Mouse (Mus musculus) kidney, postnatal 14 days (tissue): ENCODE data around the gene Fam84a.

Experiments used
- DNase-seq: peaks from one replicate; pipeline ENCODE4 v3.0.0; 2022; ENCODE audit warnings: mixed read lengths

Fam84a gene

DNA sequence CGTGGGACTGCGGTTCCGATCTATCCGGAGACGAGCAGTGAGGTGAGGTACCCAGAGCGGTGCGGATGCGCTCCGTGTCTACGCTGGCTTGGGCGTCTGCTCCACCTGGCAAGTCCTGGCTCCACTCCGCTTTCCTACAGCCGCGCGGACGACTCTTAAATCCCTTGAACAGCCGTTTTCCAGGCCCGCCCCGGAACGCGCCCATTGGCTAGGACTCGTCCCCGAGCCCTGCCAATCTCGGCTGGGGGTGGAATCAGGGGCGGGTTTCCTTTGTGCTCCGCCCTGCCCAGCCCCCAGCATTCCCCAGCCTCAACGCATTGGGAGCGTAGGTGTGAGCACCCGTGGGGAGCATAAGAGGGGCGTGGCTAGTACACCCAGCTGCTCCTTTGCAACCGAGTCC is at the start of gene Fam84a:
TSS of gene Fam84a (minus strand) at position 134 of the 400 bp plus-strand sequence.
- DNase-seq = peak; percentile 92

GRCm38 (mm10) chr12:14195479-14195878 is 43.6 kb upstream of the Fam84a start:
- DNase-seq = no peak

DNA sequence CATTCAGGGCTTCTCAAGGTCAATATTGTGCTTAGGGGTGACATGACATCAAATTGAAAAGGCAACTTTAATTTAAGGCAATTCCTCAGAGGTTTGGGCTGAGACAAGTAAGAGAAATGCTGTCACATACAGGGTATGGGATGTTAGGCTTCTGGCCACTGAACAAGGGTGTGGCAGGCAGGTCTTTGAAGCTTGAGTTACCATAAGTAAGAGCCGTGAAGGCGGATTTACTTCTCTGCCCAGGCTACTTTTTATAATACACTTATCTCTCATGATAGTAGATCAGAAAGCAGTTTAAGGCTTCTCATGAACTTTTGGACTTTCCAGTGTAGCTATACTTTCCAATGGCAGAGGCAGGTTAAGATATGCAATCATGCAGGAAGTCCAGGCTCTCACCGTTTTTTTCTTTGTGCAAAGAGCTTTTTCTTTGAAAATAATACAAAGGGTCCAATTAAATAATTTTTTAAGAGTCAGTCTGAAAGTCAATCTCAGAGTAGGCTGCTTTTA is 34.9 kb upstream of the Fam84a start:
- DNase-seq = no peak

DNA sequence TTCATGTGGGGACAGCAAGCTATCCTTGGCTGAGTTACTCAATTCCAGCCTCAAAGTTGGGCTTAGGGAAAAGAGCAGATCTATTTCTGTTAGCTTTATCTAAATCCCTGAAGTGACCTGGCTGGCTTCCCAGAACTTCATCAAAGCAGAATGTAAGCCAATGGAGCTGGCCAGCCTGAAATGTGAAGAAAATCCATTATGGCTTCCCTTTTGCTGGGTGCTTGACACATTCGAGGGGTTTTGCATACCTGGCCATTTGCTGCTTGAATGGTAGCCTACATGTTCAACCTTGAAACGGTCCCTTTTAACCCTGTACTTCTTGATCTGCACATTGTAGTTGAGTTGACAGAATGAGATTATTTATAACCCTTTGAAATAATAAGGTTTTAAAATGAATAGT is 13.9 kb upstream of the Fam84a start:
- peak; percentile 24 for DNase-seq

GRCm38 (mm10) chr12:14164936-14165335 is 13.1 kb upstream of the Fam84a start:
- no peak for DNase-seq

- DNase-seq = peak; percentile 33
Measured at GRCm38 (mm10) chr12:14152426-14152825, 572 bp upstream of the Fam84a start.

DNA sequence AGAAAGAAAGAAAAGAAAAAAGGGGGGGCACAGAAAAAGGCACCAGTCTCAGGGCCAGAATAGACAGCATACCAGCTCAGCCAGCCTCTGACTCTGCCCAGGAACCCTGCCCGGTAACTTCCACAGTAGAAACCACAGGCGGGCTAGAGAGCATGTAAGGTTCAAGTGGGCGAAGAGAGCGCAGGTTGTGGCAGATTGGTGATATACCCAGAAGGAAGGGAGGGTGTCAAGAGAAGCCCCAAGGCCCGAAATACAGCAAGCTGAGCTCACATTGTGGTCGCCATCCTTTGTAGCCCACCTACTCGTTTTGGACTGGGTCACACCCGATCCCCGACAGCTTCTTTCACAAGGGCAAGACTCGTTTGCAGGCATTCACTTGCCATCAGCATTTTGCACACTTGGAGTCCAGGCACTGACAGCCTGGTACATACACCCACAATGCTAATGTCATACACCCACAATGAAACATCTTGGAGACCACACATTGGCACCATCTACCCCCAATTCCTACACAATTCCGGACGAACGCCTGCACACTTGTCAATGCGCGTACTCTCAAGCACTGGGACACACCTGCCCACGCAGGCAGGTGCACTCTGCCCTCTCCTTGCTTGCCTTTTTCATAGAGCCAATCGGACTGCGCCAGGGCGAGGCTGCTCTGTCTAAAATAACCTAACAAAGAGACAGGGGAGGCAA is 770 bp downstream of the Fam84a start:
- peak; percentile 14 for DNase-seq

DNA sequence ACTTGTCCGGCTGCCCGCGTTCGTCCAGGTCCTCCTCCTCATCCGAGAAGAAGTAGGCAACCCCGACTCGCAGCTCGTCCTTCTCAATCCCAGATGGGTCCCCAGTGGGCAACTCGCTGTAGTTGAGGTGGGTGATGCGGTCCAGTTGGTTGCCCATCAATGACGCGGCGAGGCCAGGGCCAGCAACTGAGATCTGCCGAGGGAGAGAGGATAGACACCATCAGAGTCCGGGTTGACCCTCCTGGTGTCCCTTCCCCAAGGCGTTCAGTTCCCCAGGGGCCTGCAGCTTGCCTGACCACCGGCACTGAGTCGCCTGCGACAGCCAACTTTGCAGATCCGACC is 1.3 kb downstream of the Fam84a start:
- peak; percentile 5 for DNase-seq

- peak; percentile 80 for DNase-seq
Measured at GRCm38 (mm10) chr12:14149843-14150567, 1.8 kb downstream of the Fam84a start.

- no peak for DNase-seq
Measured at GRCm38 (mm10) chr12:14149022-14149842, 2.6 kb downstream of the Fam84a start.

DNA sequence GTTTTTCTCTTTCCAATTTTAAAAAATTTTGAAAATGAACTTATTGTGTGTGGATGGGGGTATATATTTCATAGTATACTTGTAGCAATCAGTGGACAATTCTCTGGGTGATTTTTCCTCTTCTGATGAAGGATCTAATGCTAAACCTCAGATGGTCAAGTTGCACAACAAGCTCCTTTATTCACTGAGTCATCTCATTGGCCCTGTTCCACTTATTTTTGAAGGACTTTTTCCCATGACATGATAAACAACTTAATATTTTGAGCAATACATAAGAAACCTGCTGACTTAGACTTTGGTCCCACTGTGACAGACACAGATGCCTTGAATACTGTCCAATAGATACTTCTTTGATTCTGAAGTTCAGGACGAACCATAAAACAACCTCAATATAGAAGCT is 14.8 kb downstream of the Fam84a start:
- DNase-seq = no peak

- no peak for DNase-seq
Measured at GRCm38 (mm10) chr12:14114730-14115129, 37.1 kb downstream of the Fam84a start.

DNA sequence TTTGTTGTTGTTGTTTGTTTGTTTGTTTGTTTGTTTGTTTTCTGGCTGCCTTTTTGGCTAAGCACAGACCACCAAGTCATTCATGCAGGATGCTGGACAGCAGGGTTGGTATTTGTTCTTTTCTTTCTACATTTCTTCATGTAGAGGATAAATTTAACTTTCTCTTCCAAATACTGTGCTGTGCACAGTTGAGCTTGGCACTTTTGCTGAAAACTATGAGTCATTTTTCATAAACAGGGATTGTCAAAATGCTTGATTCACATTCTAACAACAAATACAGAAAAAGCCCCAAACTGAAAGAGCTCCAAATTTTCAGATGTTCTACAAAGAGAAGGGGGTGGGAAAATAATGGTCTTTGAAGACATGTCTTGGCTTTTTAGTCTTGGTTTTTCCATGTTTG is 54.9 kb downstream of the Fam84a start:
- no peak for DNase-seq
